Mouse (Mus musculus) embryonic fibroblast, embryonic 13.5 days (primary cell): Measurements from ENCODE around the gene Phlpp1. TPM values are rescaled to one million over a fixed set of nuclear protein-coding genes. Genes with fewer than 3 reads are reported as not detected.

Source experiments
- H3K27ac ChIP-seq: 2 replicates; pipeline ENCODE4 v1.5.1; 2012; ENCODE audit warnings: low read length, control low read depth, inconsistent platforms; ENCODE audit not compliant: insufficient read depth
- H3K4me1 ChIP-seq: 2 replicates; pipeline ENCODE4 v1.6.1; 2011; ENCODE audit warnings: low read length; ENCODE audit not compliant: control insufficient read depth, insufficient read depth
- H3K4me3 ChIP-seq: 2 replicates; pipeline ENCODE4 v1.5.1; 2011; ENCODE audit warnings: mild to moderate bottlenecking, control low read depth, low read length; ENCODE audit not compliant: insufficient read depth
- CTCF ChIP-seq: IDR thresholded peaks from 2 replicates; pipeline ENCODE4 v1.5.1; 2011; ENCODE audit warnings: mild to moderate bottlenecking, control low read depth, low read length, moderate library complexity, borderline replicate concordance; ENCODE audit not compliant: insufficient read depth
- POLR2A ChIP-seq: IDR thresholded peaks from 2 replicates; pipeline ENCODE4 v1.6.1; 2011; ENCODE audit warnings: low read depth, mild to moderate bottlenecking, control low read depth, low read length, moderate library complexity
- polyA plus RNA-seq: library from polyadenylated mRNA; stranded (reverse); fragments of >200 nt; gene quantifications from 2 replicates; pipeline ENCODE4 v1.2.4, GENCODE M21; 2011; ENCODE audit warnings: low read depth; ENCODE audit not compliant: missing spikeins, insufficient read length

Phlpp1 gene
- polyA plus RNA-seq, 1 experiment = 14.3 TPM

GRCm38 (mm10) chr1:106208581-106208980 lies 37.0 kb downstream of the Phlpp1 start:
- no peak for TF ChIP-seq CTCF
- no peak for TF ChIP-seq POLR2A
- H3K4me3 ChIP-seq = no peak overlapping the region

GRCm38 (mm10) chr1:106210461-106210860 lies 38.9 kb downstream of the Phlpp1 start:
- Histone ChIP-seq H3K27ac (peak overlapping the region; percentile 96), H3K4me3 (no peak overlapping the region), H3K4me1 (peaks cover 28% of the 10 kb centered on the region)
- TF ChIP-seq POLR2A = no peak

More at GRCm38 (mm10) chr1:106208581-106208980, 37.0 kb downstream of the Phlpp1 start:
- H3K27ac ChIP-seq = peak overlapping the region; percentile 98
- peaks cover 30% of the 10 kb centered on the region for H3K4me1 ChIP-seq

- H3K27ac ChIP-seq = peak overlapping the region; percentile 96
- TF ChIP-seq POLR2A = no peak
- TF ChIP-seq CTCF = no peak
- H3K4me3 ChIP-seq = no peak overlapping the region
- H3K4me1 ChIP-seq = peaks cover 28% of the 10 kb centered on the region
Observed at GRCm38 (mm10) chr1:106211146-106211545, 39.6 kb downstream of the Phlpp1 start.

- Histone ChIP-seq H3K4me3 (no peak overlapping the region), H3K4me1 (peaks cover 3% of the 10 kb centered on the region; the same call in 1 of the 2 replicates), H3K27ac (peak overlapping the region; percentile 45; the same call in 1 of the 2 replicates)
- TF ChIP-seq CTCF (no peak), POLR2A (no peak)
Observed at GRCm38 (mm10) chr1:106220431-106220830, 48.9 kb downstream of the Phlpp1 start.

- H3K4me1 ChIP-seq = peaks cover 3% of the 10 kb centered on the region; the same call in 1 of the 2 replicates
- no peak for TF ChIP-seq CTCF
- no peak overlapping the region for H3K27ac ChIP-seq
- no peak overlapping the region for H3K4me3 ChIP-seq
Observed at GRCm38 (mm10) chr1:106221371-106221770, 49.8 kb downstream of the Phlpp1 start.

GRCm38 (mm10) chr1:106221964-106222363 lies 50.4 kb downstream of the Phlpp1 start:
- no peak for TF ChIP-seq CTCF
- no peak for TF ChIP-seq POLR2A
- H3K27ac ChIP-seq = no peak overlapping the region
- peaks cover 3% of the 10 kb centered on the region; the same call in 1 of the 2 replicates for H3K4me1 ChIP-seq
- H3K4me3 ChIP-seq = no peak overlapping the region

- Histone ChIP-seq H3K4me3 (no peak overlapping the region), H3K27ac (no peak overlapping the region), H3K4me1 (peaks cover 3% of the 10 kb centered on the region; the same call in 1 of the 2 replicates)
- TF ChIP-seq POLR2A = no peak
- TF ChIP-seq CTCF = no peak
Observed at GRCm38 (mm10) chr1:106226613-106227012, 55.1 kb downstream of the Phlpp1 start.

GRCm38 (mm10) chr1:106230313-106230712 lies 58.8 kb downstream of the Phlpp1 start:
- H3K27ac ChIP-seq = no peak overlapping the region
- TF ChIP-seq CTCF (no peak), POLR2A (no peak)
- H3K4me1 ChIP-seq = peaks cover 3% of the 10 kb centered on the region; the same call in 1 of the 2 replicates
- H3K4me3 ChIP-seq = no peak overlapping the region

- Histone ChIP-seq H3K27ac (no peak overlapping the region), H3K4me3 (no peak overlapping the region), H3K4me1 (peaks cover 3% of the 10 kb centered on the region; the same call in 1 of the 2 replicates)
- TF ChIP-seq CTCF = no peak
- TF ChIP-seq POLR2A = no peak
Observed at GRCm38 (mm10) chr1:106231345-106231744, 59.8 kb downstream of the Phlpp1 start.

GRCm38 (mm10) chr1:106231805-106232459 lies 60.4 kb downstream of the Phlpp1 start:
- H3K27ac ChIP-seq = no peak overlapping the region
- H3K4me3 ChIP-seq = no peak overlapping the region
- no peak for TF ChIP-seq POLR2A
- TF ChIP-seq CTCF = no peak
- peaks cover 3% of the 10 kb centered on the region; the same call in 1 of the 2 replicates for H3K4me1 ChIP-seq
